Mouse (Mus musculus) hindbrain, embryonic 10.5 days (tissue): ENCODE measurements around the gene Hexa. TPM values are rescaled to one million over a fixed set of nuclear protein-coding genes. Genes with fewer than 3 reads are reported as not detected.
A peak's percentile ranks its signal among the peaks of the same experiment; 100 is the strongest.

Source experiments
- DNase-seq: peaks from one replicate; pipeline ENCODE4 v3.0.0-alpha.2; 2017; ENCODE audit warnings: low spot score
- H3K27ac ChIP-seq: fragments of 300-500 bp; sonication (generic); 2 replicates; pipeline ENCODE4 v1.5.1; 2016; ENCODE audit warnings: mild to moderate bottlenecking, moderate library complexity
- H3K27me3 ChIP-seq: fragments of 300-500 bp; sonication (generic); 2 replicates; pipeline ENCODE4 v1.6.1; 2016; ENCODE audit warnings: mild to moderate bottlenecking; ENCODE audit not compliant: poor library complexity, insufficient read depth, severe bottlenecking
- H3K36me3 ChIP-seq: fragments of 300-500 bp; sonication (generic); 2 replicates; pipeline ENCODE4 v1.6.1; 2016; ENCODE audit warnings: mild to moderate bottlenecking, moderate library complexity
- H3K4me1 ChIP-seq: fragments of 300-500 bp; sonication (generic); replicated peaks from 2 replicates; pipeline ENCODE4 v1.6.1; 2016; ENCODE audit warnings: mild to moderate bottlenecking
- H3K4me3 ChIP-seq: fragments of 300-500 bp; sonication (generic); 2 replicates; pipeline ENCODE4 v1.5.1; 2016; ENCODE audit warnings: mild to moderate bottlenecking, moderate library complexity
- H3K9me3 ChIP-seq: fragments of 300-500 bp; sonication (generic); 2 replicates; pipeline ENCODE4 v1.6.1; 2016; ENCODE audit warnings: mild to moderate bottlenecking, moderate library complexity
- WGBS: fragments of 180-500 bp; shearing (Covaris S2); methylation state at CpG from one replicate; pipeline ENCODE4 v1.1.7; 2016; 5-methylcytosine and 5-hydroxymethylcytosine counted together
- polyA plus RNA-seq: library from polyadenylated mRNA; unstranded; fragments of >200 nt; fragmentation: Nextera tagmentation; extraction: Ambion mirVana; gene quantifications from 2 replicates; pipeline ENCODE4 v1.2.1, GENCODE M21; 2016

Gene Hexa
- polyA plus RNA-seq, result 46.1 and 49.4 TPM in 2 replicates

- H3K36me3 ChIP-seq, result no peaks in the 10 kb centered on the region
- peak within 1 kb of the TSS; percentile 82 for H3K27ac ChIP-seq
- WGBS, result 5% methylated on average over 55 of the region's 55 CpGs
- peak within 1 kb of the TSS; percentile 69 for H3K4me3 ChIP-seq
- peaks cover 14% of the 10 kb centered on the region for H3K4me1 ChIP-seq
- no peaks in the 10 kb centered on the region for H3K27me3 ChIP-seq
- DNase-seq, result peak; percentile 91
- no peaks in the 10 kb centered on the region for H3K9me3 ChIP-seq
Observed at GRCm38 (mm10) chr9:59539441-59540137, at the start of gene Hexa, which contains the start of gene Tmem202. TSS of gene Hexa (plus strand) at chr9:59539540. TSS of gene Tmem202 (minus strand) at chr9:59539847.

GRCm38 (mm10) chr9:59508146-59508545 lies 31.2 kb upstream of the Hexa start:
- 0 out of 2 replicates have a peak, but pooled peaks cover 3% of the 10 kb centered on the region for H3K4me1 ChIP-seq
- no peak for DNase-seq
- no peaks in the 10 kb centered on the region for H3K9me3 ChIP-seq
- H3K36me3 ChIP-seq, result no peaks in the 10 kb centered on the region
- no peaks in the 10 kb centered on the region for H3K27me3 ChIP-seq
- no peak overlapping the region for H3K27ac ChIP-seq
- no peak overlapping the region for H3K4me3 ChIP-seq
- WGBS, result 43% methylated on average over 1 of the region's 1 CpGs

GRCm38 (mm10) chr9:59512381-59512780 lies 27.0 kb upstream of the Hexa start:
- H3K27ac ChIP-seq, result no peak overlapping the region
- no peaks in the 10 kb centered on the region for H3K9me3 ChIP-seq
- no peaks in the 10 kb centered on the region for H3K27me3 ChIP-seq
- WGBS, result 60% methylated on average over 4 of the region's 4 CpGs
- 0 out of 2 replicates have a peak, but pooled peaks cover 3% of the 10 kb centered on the region for H3K4me1 ChIP-seq
- no peaks in the 10 kb centered on the region for H3K36me3 ChIP-seq
- no peak for DNase-seq
- no peak overlapping the region for H3K4me3 ChIP-seq

GRCm38 (mm10) chr9:59515069-59515468 lies 24.3 kb upstream of the Hexa start:
- Histone ChIP-seq H3K36me3 (no peaks in the 10 kb centered on the region), H3K27me3 (no peaks in the 10 kb centered on the region), H3K9me3 (no peaks in the 10 kb centered on the region), H3K4me1 (0 out of 2 replicates have a peak, but pooled peaks cover 3% of the 10 kb centered on the region), H3K4me3 (no peak overlapping the region), H3K27ac (no peak overlapping the region)
- DNase-seq, result no peak
- WGBS, result 79% methylated on average over 3 of the region's 3 CpGs

GRCm38 (mm10) chr9:59517127-59517526 lies 22.2 kb upstream of the Hexa start:
- no peaks in the 10 kb centered on the region for H3K27me3 ChIP-seq
- H3K27ac ChIP-seq, result no peak overlapping the region
- no peak for DNase-seq
- no peaks in the 10 kb centered on the region for H3K9me3 ChIP-seq
- 58% methylated on average over 7 of the region's 7 CpGs for WGBS
- H3K4me1 ChIP-seq, result 0 out of 2 replicates have a peak, but pooled peaks cover 3% of the 10 kb centered on the region
- H3K4me3 ChIP-seq, result no peak overlapping the region
- no peaks in the 10 kb centered on the region for H3K36me3 ChIP-seq

GRCm38 (mm10) chr9:59518976-59519375 lies 20.4 kb upstream of the Hexa start:
- Histone ChIP-seq H3K36me3 (no peaks in the 10 kb centered on the region), H3K4me3 (no peak overlapping the region), H3K4me1 (no peaks in the 10 kb centered on the region), H3K9me3 (no peaks in the 10 kb centered on the region), H3K27ac (no peak overlapping the region), H3K27me3 (no peaks in the 10 kb centered on the region)
- DNase-seq, result no peak
- whole genome bisulfite sequencing, result 90% methylated on average over 5 of the region's 5 CpGs

GRCm38 (mm10) chr9:59519396-59519795 lies 19.9 kb upstream of the Hexa start:
- WGBS, result 89% methylated on average over 2 of the region's 2 CpGs
- Histone ChIP-seq H3K27ac (no peak overlapping the region), H3K4me3 (no peak overlapping the region), H3K4me1 (no peaks in the 10 kb centered on the region), H3K9me3 (no peaks in the 10 kb centered on the region), H3K36me3 (no peaks in the 10 kb centered on the region), H3K27me3 (no peaks in the 10 kb centered on the region)
- no peak for DNase-seq

GRCm38 (mm10) chr9:59522906-59523305 lies 16.4 kb upstream of the Hexa start:
- H3K4me3 ChIP-seq, result no peak overlapping the region
- no peaks in the 10 kb centered on the region for H3K36me3 ChIP-seq
- no peak overlapping the region for H3K27ac ChIP-seq
- DNase-seq, result no peak
- 71% methylated on average over 4 of the region's 4 CpGs for WGBS
- H3K4me1 ChIP-seq, result no peaks in the 10 kb centered on the region
- H3K27me3 ChIP-seq, result no peaks in the 10 kb centered on the region
- no peaks in the 10 kb centered on the region for H3K9me3 ChIP-seq

- Histone ChIP-seq H3K27ac (no peak overlapping the region), H3K27me3 (no peaks in the 10 kb centered on the region), H3K4me3 (no peak overlapping the region), H3K36me3 (no peaks in the 10 kb centered on the region), H3K4me1 (no peaks in the 10 kb centered on the region), H3K9me3 (no peaks in the 10 kb centered on the region)
- WGBS, result 85% methylated on average over 6 of the region's 6 CpGs
- DNase-seq, result no peak
Observed at GRCm38 (mm10) chr9:59526727-59527126, 12.6 kb upstream of the Hexa start.

- H3K4me1 ChIP-seq, result no peaks in the 10 kb centered on the region
- no peaks in the 10 kb centered on the region for H3K9me3 ChIP-seq
- no peak overlapping the region for H3K27ac ChIP-seq
- H3K27me3 ChIP-seq, result no peaks in the 10 kb centered on the region
- H3K4me3 ChIP-seq, result no peak overlapping the region
- no peaks in the 10 kb centered on the region for H3K36me3 ChIP-seq
- no peak for DNase-seq
- WGBS, result 79% methylated on average over 3 of the region's 3 CpGs
Observed at GRCm38 (mm10) chr9:59527580-59527979, 11.8 kb upstream of the Hexa start.

GRCm38 (mm10) chr9:59528274-59528673 lies 11.1 kb upstream of the Hexa start:
- WGBS, result 92% methylated on average over 2 of the region's 2 CpGs
- Histone ChIP-seq H3K27me3 (no peaks in the 10 kb centered on the region), H3K4me1 (no peaks in the 10 kb centered on the region), H3K36me3 (no peaks in the 10 kb centered on the region), H3K4me3 (no peak overlapping the region), H3K9me3 (no peaks in the 10 kb centered on the region), H3K27ac (no peak overlapping the region)
- DNase-seq, result no peak

GRCm38 (mm10) chr9:59531645-59532044 lies 7.7 kb upstream of the Hexa start:
- Histone ChIP-seq H3K4me1 (no peaks in the 10 kb centered on the region), H3K36me3 (no peaks in the 10 kb centered on the region), H3K4me3 (no peak overlapping the region), H3K27ac (no peak overlapping the region), H3K9me3 (no peaks in the 10 kb centered on the region), H3K27me3 (no peaks in the 10 kb centered on the region)
- 32% methylated on average over 5 of the region's 5 CpGs for WGBS
- no peak for DNase-seq

- Histone ChIP-seq H3K36me3 (no peaks in the 10 kb centered on the region), H3K4me1 (no peaks in the 10 kb centered on the region), H3K27ac (no peak overlapping the region), H3K4me3 (no peak overlapping the region), H3K9me3 (no peaks in the 10 kb centered on the region), H3K27me3 (no peaks in the 10 kb centered on the region)
- DNase-seq, result no peak
- WGBS, result 78% methylated on average over 2 of the region's 2 CpGs
Observed at GRCm38 (mm10) chr9:59533422-59533821, 5.9 kb upstream of the Hexa start.
